In genomic region chr7:92978225-92978624, GRCm38 (mm10) we compare ENCODE assay signal across 24 mouse cellular contexts.
DNase-seq lines count a peak whose midpoint lies in the region; ATAC-seq and TF ChIP-seq lines count a peak whose summit lies in the region.
"Had no signal": no experiment of that assay in that cellular context is flagged by ENCODE, and none has a peak within 500 bp of the region (broad histone marks: within the 10 kb centered on the region; RNA-seq: fewer than 3 reads in every experiment).

No protein-coding gene starts in this region.

- H3K27ac ChIP-seq in liver, postnatal 0 days (ENCODE audit: low read depth) = no peak overlapping the region
- H3K27ac ChIP-seq in liver, embryonic 12.5 days = no peak overlapping the region
- no peak overlapping the region for H3K27ac ChIP-seq in stomach, postnatal 0 days (replicated peaks)
- H3K27ac ChIP-seq: embryonic facial prominence, embryonic 12.5 days; forebrain, embryonic 13.5 days; gastrocnemius, adult 2 months; heart, embryonic 15.5 days had no signal

- H3K9ac ChIP-seq in liver, postnatal 0 days (replicated peaks) = no peak overlapping the region
- no peak overlapping the region for H3K9ac ChIP-seq in liver, embryonic 12.5 days
- no peak overlapping the region for H3K9ac ChIP-seq in stomach, postnatal 0 days (ENCODE audit: low read length)
- H3K9ac ChIP-seq: embryonic facial prominence, embryonic 12.5 days; forebrain, embryonic 13.5 days; forebrain, postnatal 0 days; heart, embryonic 15.5 days had no signal

- 0 out of 2 replicates have a peak, but pooled peaks have one; percentile 14 for TF ChIP-seq CTCF in liver, postnatal 0 days (IDR thresholded peaks at IDR 0.05; ENCODE audit: low read depth)
- no peak for TF ChIP-seq CTCF in stomach, postnatal 0 days (IDR thresholded peaks at IDR 0.05; ENCODE audit: low read depth)

- no peaks in the 10 kb centered on the region for H3K36me3 ChIP-seq in liver, postnatal 0 days (replicated peaks; ENCODE audit: insufficient read depth, low read length)
- no peaks in the 10 kb centered on the region for H3K36me3 ChIP-seq in liver, embryonic 12.5 days
- H3K36me3 ChIP-seq in stomach, postnatal 0 days (ENCODE audit: control insufficient read depth, insufficient read depth, low read length) = no peaks in the 10 kb centered on the region
- H3K36me3 ChIP-seq: embryonic facial prominence, embryonic 12.5 days; G1E; heart, embryonic 15.5 days had no signal

- no peaks in the 10 kb centered on the region for H3K27me3 ChIP-seq in liver, postnatal 0 days (ENCODE audit: insufficient read depth, low read length)
- H3K27me3 ChIP-seq in liver, embryonic 12.5 days (replicated peaks) = no peaks in the 10 kb centered on the region
- no peaks in the 10 kb centered on the region for H3K27me3 ChIP-seq in stomach, postnatal 0 days (ENCODE audit: control insufficient read depth, insufficient read depth, low read length)
- H3K27me3 ChIP-seq: embryonic facial prominence, embryonic 12.5 days; heart, embryonic 15.5 days had no signal

- no peak for ATAC-seq in liver, postnatal 0 days
- ATAC-seq in liver, embryonic 12.5 days = no peak
- peak; percentile 57 for ATAC-seq in granulocyte monocyte progenitor cell, adult 5-6 weeks (replicated peaks; ENCODE audit: poor library complexity, severe bottlenecking)
- ATAC-seq in megakaryocyte progenitor cell, adult 5-6 weeks (replicated peaks; ENCODE audit: poor library complexity) = peak; percentile 61
- ATAC-seq in stomach, postnatal 0 days (ENCODE audit: low FRiP score, low TSS enrichment) = no peak
- ATAC-seq: CD4-positive, CD25-positive, alpha-beta regulatory T cell, adult 4 months; forebrain, embryonic 13.5 days; forebrain, postnatal 0 days; hindbrain, embryonic 16.5 days; inflammation-experienced regulatory T-cells, adult 6 months had no signal

- TF ChIP-seq EP300 in liver, postnatal 0 days (IDR thresholded peaks at IDR 0.05; ENCODE audit: low read depth) = no peak
- no peak for TF ChIP-seq EP300 in stomach, postnatal 0 days (optimal IDR thresholded peaks at IDR 0.05)

- no peak for DNase-seq in liver, postnatal 0 days
- DNase-seq in stomach, postnatal 0 days (ENCODE audit: low spot score) = no peak
- DNase-seq in embryo, embryonic 11 days = no peak
- no peak for DNase-seq in thymus, postnatal 14 days
- DNase-seq: adrenal gland, adult 8-10 months; adrenal gland, postnatal 36 days; B cell, adult 2 months; cerebellum, adult 2 months; cerebellum, postnatal 10 days; forebrain, postnatal 0 days; gastrocnemius, adult 2 months; gastrocnemius, postnatal 36 days; heart, adult 18-20 months had no signal

- H3K9me3 ChIP-seq in liver, postnatal 0 days (ENCODE audit: low read length) = no peaks in the 10 kb centered on the region
- H3K9me3 ChIP-seq in liver, embryonic 12.5 days (replicated peaks) = no peaks in the 10 kb centered on the region
- no peaks in the 10 kb centered on the region for H3K9me3 ChIP-seq in stomach, postnatal 0 days (ENCODE audit: control insufficient read depth, low read length)
- H3K9me3 ChIP-seq: embryonic facial prominence, embryonic 12.5 days; forebrain, embryonic 13.5 days; G1E; heart, embryonic 15.5 days had no signal

- no peaks in the 10 kb centered on the region; the same call in 1 of the 2 replicates for H3K4me1 ChIP-seq in liver, postnatal 0 days (ENCODE audit: insufficient read depth)
- no peaks in the 10 kb centered on the region for H3K4me1 ChIP-seq in liver, embryonic 12.5 days
- no peaks in the 10 kb centered on the region for H3K4me1 ChIP-seq in stomach, postnatal 0 days (replicated peaks; ENCODE audit: control insufficient read depth, insufficient read depth)
- H3K4me1 ChIP-seq: embryonic facial prominence, embryonic 12.5 days; forebrain, embryonic 13.5 days; heart, embryonic 15.5 days had no signal

- no peak overlapping the region for H3K4me2 ChIP-seq in liver, postnatal 0 days (ENCODE audit: low read depth, low read length)
- H3K4me2 ChIP-seq in liver, embryonic 12.5 days = no peak overlapping the region
- H3K4me2 ChIP-seq in stomach, postnatal 0 days (replicated peaks; ENCODE audit: low read depth) = no peak overlapping the region
- H3K4me2 ChIP-seq: embryonic facial prominence, embryonic 12.5 days; forebrain, embryonic 13.5 days; heart, embryonic 11.5 days; heart, embryonic 15.5 days had no signal

- no peak overlapping the region for H3K4me3 ChIP-seq in liver, postnatal 0 days (ENCODE audit: low read depth, low read length)
- H3K4me3 ChIP-seq in liver, embryonic 12.5 days = no peak overlapping the region
- H3K4me3 ChIP-seq in stomach, postnatal 0 days (ENCODE audit: low read depth, low read length) = no peak overlapping the region
- H3K4me3 ChIP-seq: embryonic facial prominence, embryonic 12.5 days; forebrain, embryonic 13.5 days; gastrocnemius, adult 2 months; heart, embryonic 15.5 days had no signal

- WGBS in liver, postnatal 0 days (ENCODE audit: insufficient replicate concordance) = 44% methylated on average over 4 of the region's 4 CpGs
- WGBS in liver, embryonic 12.5 days (ENCODE audit: insufficient replicate concordance) = 43% methylated on average over 4 of the region's 4 CpGs
- 53% methylated on average over 4 of the region's 4 CpGs for WGBS in stomach, postnatal 0 days

Comparison
In these comparisons a context has a peak if more than half of its experiments do, and no peak if none do; other contexts are left out.
1. ATAC-seq: peak in granulocyte monocyte progenitor cell, adult 5-6 weeks (single experiment) and megakaryocyte progenitor cell, adult 5-6 weeks (single experiment); none in liver, postnatal 0 days (single experiment), liver, embryonic 12.5 days (single experiment) and stomach, postnatal 0 days (single experiment).